Mouse (Mus musculus) heart, postnatal 0 days (tissue): ENCODE results near the gene Dbt. TPM values are rescaled to one million over a fixed set of nuclear protein-coding genes. Genes with fewer than 3 reads are reported as not detected.

ENCODE experiments used
- ATAC-seq: fragments of 200-750 bp; cut with Nextera tagmentation; 2 replicates; pipeline ENCODE4 v1.8.0; 2017; ENCODE audit warnings: low read depth, moderate number of reproducible peaks, moderate library complexity; ENCODE audit not compliant: insufficient read depth
- DNase-seq: peaks from one replicate; pipeline ENCODE4 v3.0.0-alpha.2; 2016; ENCODE audit warnings: low spot score
- H3K27ac ChIP-seq: fragments of 300-500 bp; sonication (generic); 2 replicates; pipeline ENCODE4 v1.5.1; 2014; ENCODE audit warnings: low read depth, mild to moderate bottlenecking
- H3K27me3 ChIP-seq: fragments of 300-500 bp; sonication (generic); 2 replicates; pipeline ENCODE4 v1.6.1; 2014; ENCODE audit warnings: low read length, mixed read lengths; ENCODE audit not compliant: control insufficient read depth, insufficient read depth
- H3K36me3 ChIP-seq: fragments of 300-500 bp; sonication (generic); replicated peaks from 2 replicates; pipeline ENCODE4 v1.6.1; 2014; ENCODE audit warnings: low read length, mixed read lengths; ENCODE audit not compliant: control insufficient read depth, insufficient read depth
- H3K4me1 ChIP-seq: fragments of 300-500 bp; sonication (generic); 2 replicates; pipeline ENCODE4 v1.6.1; 2014; ENCODE audit warnings: antibody characterized with exemption; ENCODE audit not compliant: control insufficient read depth, insufficient read depth
- H3K4me2 ChIP-seq: fragments of 300-500 bp; sonication (generic); 2 replicates; pipeline ENCODE4 v1.6.1; 2014; ENCODE audit warnings: low read depth, mild to moderate bottlenecking, low read length, moderate library complexity
- H3K4me3 ChIP-seq: fragments of 300-500 bp; sonication (generic); 2 replicates; pipeline ENCODE4 v1.5.1; 2014; ENCODE audit warnings: low read depth, low read length
- H3K9ac ChIP-seq: fragments of 300-500 bp; sonication (generic); replicated peaks from 2 replicates; pipeline ENCODE4 v1.6.1; 2014; ENCODE audit warnings: low read depth, low read length, mixed read lengths
- H3K9me3 ChIP-seq: fragments of 300-500 bp; sonication (generic); replicated peaks from 2 replicates; pipeline ENCODE4 v1.6.1; 2016; ENCODE audit warnings: low read length; ENCODE audit not compliant: control insufficient read depth
- CTCF ChIP-seq: IDR thresholded peaks from 2 replicates; pipeline ENCODE4 v1.5.1; 2016; ENCODE audit warnings: antibody characterized with exemption, control low read depth, low read depth
- EP300 ChIP-seq: IDR thresholded peaks from 2 replicates; pipeline ENCODE4 v1.6.1; 2016; ENCODE audit warnings: antibody characterized with exemption, low read depth
- WGBS: fragments of 180-500 bp; shearing (Covaris S2); extraction: QIAGEN DNeasy Blood & Tissue Kit; methylation state at CpG from one replicate; pipeline ENCODE4 v1.1.7; 2014; 5-methylcytosine and 5-hydroxymethylcytosine counted together
- polyA plus RNA-seq: library from polyadenylated mRNA; unstranded; fragments of >200 nt; fragmentation: Nextera tagmentation; extraction: Ambion mirVana; gene quantifications from 2 replicates; pipeline ENCODE4 v1.2.1, GENCODE M21; 2015
- total RNA-seq: library from RNA; depleted of rRNA; stranded (reverse); fragments of >200 nt; gene quantifications from 2 replicates; pipeline ENCODE4 v1.2.3, GENCODE M21; 2014; ENCODE audit warnings: low replicate concordance

The Dbt gene
- total and polyA plus RNA-seq, 2 experiments from 2014 or later, result 16.3 to 19.5 TPM

DNA sequence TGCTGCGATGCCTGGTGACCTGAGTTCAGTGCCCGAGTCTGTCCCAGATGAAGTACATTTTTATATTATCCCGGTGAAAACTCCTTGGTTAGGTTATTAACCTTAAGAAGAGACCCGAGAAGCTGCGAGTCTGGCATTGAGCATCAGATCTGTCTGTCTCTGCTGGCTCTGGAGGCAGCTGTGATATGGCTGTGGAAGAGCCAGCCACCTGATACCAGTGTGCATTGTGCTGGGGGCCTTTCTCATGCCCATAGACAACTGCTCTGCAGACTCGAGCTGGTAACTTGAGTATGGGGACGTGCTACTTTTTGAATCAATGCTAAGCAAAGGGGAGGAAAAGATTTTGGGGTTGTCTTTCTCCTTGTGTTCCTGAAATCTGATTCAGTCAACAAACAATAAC is 35.5 kb upstream of the Dbt start:
- H3K4me2 ChIP-seq, result no peak overlapping the region
- DNase-seq, result no peak
- TF ChIP-seq EP300 (no peak), CTCF (no peak)
- no peak overlapping the region for H3K27ac ChIP-seq
- no peaks in the 10 kb centered on the region for H3K36me3 ChIP-seq
- 65% methylated on average over 7 of the region's 7 CpGs for WGBS
- H3K4me1 ChIP-seq, result 0 out of 2 replicates have a peak, but pooled peaks cover 2% of the 10 kb centered on the region
- H3K4me3 ChIP-seq, result no peak overlapping the region
- no peaks in the 10 kb centered on the region for H3K9me3 ChIP-seq
- no peak for ATAC-seq
- H3K27me3 ChIP-seq, result no peaks in the 10 kb centered on the region
- no peak overlapping the region for H3K9ac ChIP-seq

DNA sequence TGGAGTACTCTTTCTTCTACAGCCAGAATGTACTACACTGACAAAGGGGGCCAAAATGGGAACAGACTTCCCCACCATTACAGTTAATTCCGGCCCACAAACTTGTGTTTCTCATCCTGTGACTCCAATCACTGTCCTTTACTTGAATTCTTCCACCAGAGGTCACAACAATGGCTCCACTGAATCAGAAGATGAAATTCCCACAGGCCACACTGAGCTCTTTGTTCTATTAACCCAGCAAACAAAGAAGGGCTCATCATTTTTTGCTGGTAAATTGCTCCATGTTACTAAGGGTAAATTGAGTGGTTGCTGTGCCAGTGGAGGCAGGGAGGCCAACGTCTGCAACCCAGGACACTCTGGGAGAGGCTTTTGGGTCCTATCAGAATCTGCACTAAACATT is 32.8 kb upstream of the Dbt start:
- Histone ChIP-seq H3K9ac (no peak overlapping the region), H3K9me3 (no peaks in the 10 kb centered on the region), H3K27me3 (no peaks in the 10 kb centered on the region), H3K4me1 (no peaks in the 10 kb centered on the region), H3K27ac (no peak overlapping the region), H3K4me2 (no peak overlapping the region), H3K36me3 (no peaks in the 10 kb centered on the region), H3K4me3 (no peak overlapping the region)
- DNase-seq, result no peak
- ATAC-seq, result no peak
- WGBS, result 80% methylated on average over 2 of the region's 2 CpGs
- TF ChIP-seq EP300, result no peak
- no peak for TF ChIP-seq CTCF

DNA sequence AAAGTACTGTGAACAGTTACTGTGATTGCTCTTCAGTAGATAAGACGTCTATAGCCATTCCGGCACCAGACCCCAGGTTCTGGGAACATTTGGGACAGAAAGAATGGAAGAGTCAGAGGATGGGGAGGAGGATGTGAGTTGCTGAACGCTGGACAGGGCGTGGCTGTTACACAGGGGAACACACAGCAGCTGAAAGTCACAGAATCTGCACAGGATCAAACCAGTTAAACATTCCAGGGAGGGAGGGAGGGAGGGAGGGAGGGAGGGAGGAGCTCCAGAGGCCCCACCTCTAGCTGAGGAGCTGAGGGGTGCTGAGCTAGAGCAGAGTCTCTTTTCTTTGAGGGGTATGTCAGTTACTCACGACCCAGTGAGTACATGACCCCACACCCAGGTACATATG is 31.9 kb upstream of the Dbt start:
- no peak for DNase-seq
- no peak overlapping the region for H3K4me3 ChIP-seq

DNA sequence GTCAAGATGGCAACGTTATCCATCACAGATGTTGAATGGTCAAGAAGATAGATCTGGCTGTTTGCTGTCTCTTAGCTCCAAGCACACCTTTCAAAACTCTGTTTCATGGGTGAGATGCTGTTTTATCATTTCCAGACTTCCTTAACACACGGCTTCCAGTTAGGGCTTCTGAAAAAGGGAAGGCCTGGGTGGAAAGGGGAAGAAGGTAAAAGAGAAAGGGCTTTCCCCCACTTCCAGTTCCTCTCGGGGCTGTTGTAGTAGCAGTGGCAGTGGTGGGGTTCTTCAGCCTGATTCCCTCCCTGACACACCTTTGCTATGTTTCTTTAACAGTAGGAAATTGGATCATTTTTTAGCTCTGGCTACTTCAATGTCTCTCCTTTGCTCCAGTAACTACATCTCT is 30.1 kb upstream of the Dbt start:
- H3K4me2 ChIP-seq, result no peak overlapping the region
- no peaks in the 10 kb centered on the region for H3K9me3 ChIP-seq
- 70% methylated on average over 3 of the region's 3 CpGs for WGBS
- no peak overlapping the region for H3K9ac ChIP-seq
- no peaks in the 10 kb centered on the region for H3K27me3 ChIP-seq
- no peaks in the 10 kb centered on the region for H3K4me1 ChIP-seq
- no peak overlapping the region for H3K27ac ChIP-seq
- TF ChIP-seq CTCF (no peak), EP300 (no peak)
- no peak overlapping the region for H3K4me3 ChIP-seq
- no peak for ATAC-seq
- no peak for DNase-seq
- H3K36me3 ChIP-seq, result peaks cover 5% of the 10 kb centered on the region

More for the DNA sequence above, 31.9 kb upstream of the Dbt start:
- H3K36me3 ChIP-seq, result no peaks in the 10 kb centered on the region
- no peaks in the 10 kb centered on the region for H3K9me3 ChIP-seq
- H3K27ac ChIP-seq, result no peak overlapping the region
- no peaks in the 10 kb centered on the region for H3K4me1 ChIP-seq
- no peak overlapping the region for H3K9ac ChIP-seq
- WGBS, result 32% methylated on average over 5 of the region's 5 CpGs
- no peak for ATAC-seq
- no peak overlapping the region for H3K4me2 ChIP-seq
- H3K27me3 ChIP-seq, result no peaks in the 10 kb centered on the region
- TF ChIP-seq CTCF, result no peak
- no peak for TF ChIP-seq EP300

DNA sequence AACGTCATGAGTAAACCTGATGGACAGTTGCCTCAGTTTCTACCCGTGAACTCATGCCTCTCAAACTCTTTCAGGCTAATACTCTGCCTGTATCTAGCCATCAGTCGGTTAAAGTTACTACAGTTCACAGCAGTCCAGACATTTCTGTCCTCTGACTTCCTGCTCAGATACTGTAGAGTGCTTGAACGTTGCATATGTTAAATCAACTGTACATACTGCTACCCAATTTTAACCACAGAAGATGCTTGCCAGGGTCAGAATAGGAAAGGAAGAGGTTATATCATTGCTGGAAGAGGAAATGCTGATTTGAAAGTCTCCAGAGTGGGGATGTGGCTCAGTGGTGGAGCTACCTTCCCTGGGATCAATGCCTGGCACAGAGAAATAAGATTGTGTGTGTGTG is 29.6 kb upstream of the Dbt start:
- no peak for ATAC-seq
- 71% methylated on average over 4 of the region's 4 CpGs for WGBS
- no peak overlapping the region for H3K9ac ChIP-seq

DNA sequence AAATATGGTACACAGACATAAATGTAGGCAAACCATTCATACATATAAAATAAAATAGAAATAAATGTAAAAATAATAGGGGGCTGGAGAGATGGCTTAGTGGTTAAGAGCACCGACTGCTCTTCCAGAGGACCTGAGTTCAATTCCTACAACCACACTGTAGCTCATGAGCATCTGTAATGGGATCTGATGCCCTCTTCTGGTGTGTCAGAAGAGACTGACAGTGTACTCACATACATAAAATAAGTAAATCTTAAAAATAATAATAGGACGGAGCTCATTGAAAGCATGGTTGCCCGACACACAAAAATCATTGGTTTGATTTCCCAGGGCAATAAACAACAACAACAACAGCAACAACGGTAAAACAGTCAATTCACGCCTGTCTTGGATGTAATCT is 21.9 kb upstream of the Dbt start:
- TF ChIP-seq CTCF (0 out of 2 replicates have a peak, but pooled peaks have one; percentile 22), EP300 (no peak)
- H3K9ac ChIP-seq, result no peak overlapping the region
- no peak overlapping the region for H3K4me3 ChIP-seq
- H3K36me3 ChIP-seq, result peaks cover 81% of the 10 kb centered on the region
- no peak overlapping the region for H3K4me2 ChIP-seq
- no peaks in the 10 kb centered on the region for H3K4me1 ChIP-seq
- no peak for ATAC-seq
- no peak for DNase-seq
- H3K27me3 ChIP-seq, result no peaks in the 10 kb centered on the region
- whole genome bisulfite sequencing, result 92% methylated on average over 5 of the region's 5 CpGs
- no peak overlapping the region for H3K27ac ChIP-seq
- H3K9me3 ChIP-seq, result no peaks in the 10 kb centered on the region

More for the DNA sequence above, 29.6 kb upstream of the Dbt start:
- no peak for TF ChIP-seq EP300
- TF ChIP-seq CTCF, result no peak
- no peaks in the 10 kb centered on the region for H3K4me1 ChIP-seq
- H3K4me3 ChIP-seq, result no peak overlapping the region
- no peak for DNase-seq
- H3K9me3 ChIP-seq, result no peaks in the 10 kb centered on the region
- H3K27ac ChIP-seq, result no peak overlapping the region
- H3K27me3 ChIP-seq, result no peaks in the 10 kb centered on the region
- H3K4me2 ChIP-seq, result no peak overlapping the region
- peaks cover 10% of the 10 kb centered on the region for H3K36me3 ChIP-seq
